Mouse (Mus musculus) ES-Bruce4 (cell line): ENCODE measurements at regions not wholly inside any gene's neighbourhood (a gene's known extent, or its start where the extent isn't known, plus 50 kb on each side); places are given as distances from the start of the nearest gene placed in this dataset.

ENCODE experiments used
- CTCF ChIP-seq: IDR thresholded peaks from one replicate; pipeline ENCODE4 v1.8.1; 2011; ENCODE audit warnings: low read depth, low read length
- POLR2A ChIP-seq: IDR thresholded peaks from one replicate; pipeline ENCODE4 v1.8.1; 2011; ENCODE audit warnings: low read length; ENCODE audit not compliant: insufficient read depth

DNA sequence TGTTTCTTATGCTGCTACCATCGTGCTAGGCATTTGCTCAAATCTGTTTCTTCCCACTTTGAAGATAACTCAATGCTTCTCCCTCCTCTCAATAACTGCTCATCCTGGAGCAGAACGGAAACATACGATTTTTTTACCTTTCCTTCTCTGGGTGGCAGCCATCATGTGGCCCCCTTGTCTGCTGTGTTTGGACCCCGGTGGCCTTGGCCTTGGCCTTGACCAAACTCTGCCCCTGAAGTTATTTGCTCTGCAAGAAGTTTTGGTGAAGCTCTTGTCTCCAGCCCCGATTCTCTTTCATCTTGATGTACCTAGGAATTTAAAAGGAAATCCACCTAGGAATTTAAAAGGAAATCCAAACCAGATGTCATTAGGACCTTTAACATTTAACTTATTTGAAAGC, 261.2 kb upstream of the Castor2 start:
- TF ChIP-seq POLR2A (no peak), CTCF (no peak)
